Mouse (Mus musculus): ENCODE measurements around the gene Mif.

DNA sequence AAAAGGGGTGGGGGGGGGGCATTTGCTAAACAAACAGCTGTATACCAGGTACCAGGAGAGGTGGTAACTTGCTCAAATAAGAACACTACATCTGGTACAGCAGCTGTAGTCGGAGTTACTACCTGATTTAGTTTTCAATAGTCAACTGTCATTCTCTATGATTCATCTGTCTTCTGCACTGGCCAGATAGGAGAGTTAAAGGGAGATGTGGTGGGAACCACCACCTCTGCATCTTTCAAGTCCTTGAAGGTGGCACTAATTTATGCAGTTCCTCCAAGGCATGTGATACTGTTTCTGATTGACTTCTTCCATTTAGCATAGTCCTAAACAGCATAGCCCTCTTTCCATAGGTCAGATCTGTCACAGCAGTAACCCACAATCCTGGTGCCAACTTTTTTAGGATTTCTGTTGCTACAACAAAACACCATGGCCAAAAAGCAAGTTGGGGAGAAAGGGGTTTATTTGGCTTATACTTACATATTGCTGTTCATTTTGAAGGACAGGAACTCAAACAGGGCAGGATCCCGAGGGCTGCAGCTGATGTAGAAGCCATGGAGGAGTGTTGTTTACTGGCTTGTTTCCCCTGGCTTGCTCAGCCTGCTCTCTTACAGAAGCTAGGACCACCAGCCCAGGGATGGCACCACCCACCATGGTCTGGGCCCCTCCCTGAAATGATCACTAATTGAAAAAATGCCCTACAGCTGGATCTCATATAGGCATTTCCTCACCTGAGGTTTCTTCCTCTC, 30.3 kb downstream of the Mif start:
- TF ChIP-seq CTCF (IDR thresholded peaks at IDR 0.05; ENCODE audit: control insufficient read depth, insufficient read depth, insufficient replicate concordance, low read depth, low read length) (no peak), POLR2A (IDR thresholded peaks at IDR 0.05; ENCODE audit: control insufficient read depth, low read depth, low read length) (no peak)
